Comparison of ENCODE assay signal across 9 mouse cellular contexts in the genomic region with DNA sequence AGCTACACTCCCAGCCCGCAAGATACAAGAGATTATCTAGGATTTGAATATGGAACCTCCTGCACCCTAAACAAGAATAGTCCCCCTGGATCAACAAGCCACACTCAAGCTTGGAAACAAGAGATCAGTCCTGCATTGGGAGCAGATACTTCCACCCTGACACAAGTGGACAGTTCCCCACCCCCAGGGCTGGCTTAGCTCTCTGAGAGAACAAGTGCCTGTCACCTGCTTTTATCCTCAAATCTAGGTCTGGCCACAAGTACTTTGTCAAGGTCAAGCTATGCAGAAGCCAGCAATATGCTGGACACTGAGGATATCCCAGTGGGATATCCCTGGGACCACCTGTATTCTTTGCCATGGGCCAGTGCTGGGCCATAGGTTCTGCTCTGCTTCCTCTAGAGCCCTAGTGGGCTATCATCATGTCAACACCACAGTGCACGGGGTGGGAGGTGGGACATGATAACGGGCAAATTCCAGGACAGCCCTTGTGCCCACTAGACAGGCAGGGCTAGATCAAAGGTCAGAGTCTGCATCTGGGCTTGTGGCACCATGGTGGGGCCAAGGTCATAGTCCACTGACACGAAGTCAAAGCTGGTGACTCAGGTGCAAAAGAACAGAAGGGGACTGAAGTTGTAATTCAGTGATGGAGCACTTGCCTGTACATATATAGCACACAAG. TPM values are rescaled to one million over a fixed set of nuclear protein-coding genes. Genes with fewer than 3 reads are reported as not detected.
A peak's percentile ranks its signal among the peaks of the same experiment; 100 is the strongest.
DNase-seq lines count a peak whose midpoint lies in the region; ATAC-seq and TF ChIP-seq lines count a peak whose summit lies in the region.
"Had no signal": no experiment of that assay in that cellular context is flagged by ENCODE, and none has a peak within 500 bp of the region (broad histone marks: within the 10 kb centered on the region; RNA-seq: fewer than 3 reads in every experiment).

No protein-coding gene starts in this region.

- peaks cover 8 to 36% of the 10 kb centered on the region in 2 experiments for H3K4me1 ChIP-seq in CH12.LX (ENCODE audit: control insufficient read depth in 1 of 2, insufficient read depth in 2 of 2)
- H3K4me1 ChIP-seq in hindbrain, embryonic 10.5 days (replicated peaks): peaks cover 38% of the 10 kb centered on the region
- peaks cover 18% of the 10 kb centered on the region for H3K4me1 ChIP-seq in limb, embryonic 13.5 days
- peaks cover 14% of the 10 kb centered on the region for H3K4me1 ChIP-seq in small intestine, adult 2 months (ENCODE audit: control insufficient read depth, insufficient read depth, insufficient read length, low read length)

- no peak for TF ChIP-seq POLR2A in CH12.LX (IDR thresholded peaks at IDR 0.05; ENCODE audit: low read depth, low read length)
- peak; percentile 42; the same call in 1 of the 2 replicates for TF ChIP-seq POLR2A in small intestine, adult 2 months (IDR thresholded peaks at IDR 0.05; ENCODE audit: low read depth, low read length)

- peak overlapping the region; percentile 73 for H3K9ac ChIP-seq in CH12.LX (ENCODE audit: insufficient read depth, low read depth)
- H3K9ac ChIP-seq in limb, embryonic 13.5 days: peak overlapping the region; percentile 84

- peak overlapping the region; percentile 75 to 87 (median 79) for H3K4me3 ChIP-seq in CH12.LX (replicated peaks in 1 of 3; ENCODE audit: low read depth in 2 of 3, low read length in 2 of 3, poor library complexity in 1 of 3)
- peak overlapping the region; percentile 79 for H3K4me3 ChIP-seq in hindbrain, embryonic 10.5 days
- H3K4me3 ChIP-seq in limb, embryonic 13.5 days: peak overlapping the region; percentile 82
- peak overlapping the region; percentile 74 for H3K4me3 ChIP-seq in small intestine, adult 2 months (ENCODE audit: low read depth, low read length)

- H3K9me3 ChIP-seq in CH12.LX (replicated peaks; ENCODE audit: low read length): no peaks in the 10 kb centered on the region
- H3K9me3 ChIP-seq in hindbrain, embryonic 10.5 days: no peaks in the 10 kb centered on the region
- H3K9me3 ChIP-seq in limb, embryonic 13.5 days: no peaks in the 10 kb centered on the region

- no peak for TF ChIP-seq EP300 in CH12.LX (IDR thresholded peaks at IDR 0.05; ENCODE audit: low read length)

- H3K27me3 ChIP-seq in CH12.LX (replicated peaks): no peaks in the 10 kb centered on the region
- no peaks in the 10 kb centered on the region for H3K27me3 ChIP-seq in hindbrain, embryonic 10.5 days (ENCODE audit: insufficient read depth, poor library complexity, severe bottlenecking)
- H3K27me3 ChIP-seq in limb, embryonic 13.5 days: no peaks in the 10 kb centered on the region
- no peaks in the 10 kb centered on the region for H3K27me3 ChIP-seq in small intestine, adult 2 months (ENCODE audit: control insufficient read depth, insufficient read depth, low read length)

- no peak for ATAC-seq in limb, embryonic 13.5 days (ENCODE audit: low FRiP score, low read depth)

- 0 out of 2 replicates have a peak overlapping the region, but pooled peaks have one; percentile 59 for H3K27ac ChIP-seq in CH12.LX (ENCODE audit: insufficient read depth, low read depth)
- H3K27ac ChIP-seq in hindbrain, embryonic 10.5 days: peak overlapping the region; percentile 89
- H3K27ac ChIP-seq in limb, embryonic 13.5 days: no peak overlapping the region
- peak overlapping the region; percentile 98 for H3K27ac ChIP-seq in small intestine, adult 2 months (ENCODE audit: insufficient read depth, low read depth, low read length)

- TF ChIP-seq RAD21 in CH12.LX (IDR thresholded peaks at IDR 0.05; ENCODE audit: low read depth, low read length): no peak

- peaks cover 64 to 80% of the 10 kb centered on the region in 2 experiments for H3K36me3 ChIP-seq in CH12.LX (replicated peaks in 1 of 2; ENCODE audit: control insufficient read depth in 1 of 2, insufficient read depth in 1 of 2, low read length in 1 of 2)
- H3K36me3 ChIP-seq in hindbrain, embryonic 10.5 days: peaks cover 82% of the 10 kb centered on the region
- H3K36me3 ChIP-seq in limb, embryonic 13.5 days: peaks cover 73% of the 10 kb centered on the region
- H3K36me3 ChIP-seq in small intestine, adult 2 months (ENCODE audit: control insufficient read depth, insufficient read depth, low read length): peaks cover 67% of the 10 kb centered on the region

- dilution Hi-C loops in CH12.LX (cut with MboI; ENCODE audit: extremely low pct_ligation_motif_present, extremely low pct_unique_long_range_greater_than_20kb, low sequenced_read_pairs): no loop called here

- H3K4me2 ChIP-seq in CH12.LX (ENCODE audit: insufficient read depth, low read depth, poor library complexity, severe bottlenecking): peak overlapping the region; percentile 63
- H3K4me2 ChIP-seq in limb, embryonic 13.5 days (replicated peaks): peak overlapping the region; percentile 91

- DNase-seq in adrenal gland, adult 2 months: peak; percentile 31
- DNase-seq in adrenal gland, postnatal 4 days (ENCODE audit: low spot score in 2 of 2): no peak
- no peak for DNase-seq in CH12.LX (ENCODE audit: extremely low read depth)
- DNase-seq in hindbrain, embryonic 10.5 days (ENCODE audit: low spot score): no peak
- no peak for DNase-seq in embryo, embryonic 9.5 days (ENCODE audit: extremely low spot score)
- DNase-seq in frontal cortex, adult 2 months (ENCODE audit: extremely low spot score in 1 of 2, low spot score in 1 of 2): no peak

- no peak for TF ChIP-seq CTCF in CH12.LX (conservative IDR thresholded peaks at IDR 0.05 in 1 of 2, IDR thresholded peaks at IDR 0.05 in 1 of 2; ENCODE audit: low read depth in 2 of 2, low read length in 2 of 2)
- TF ChIP-seq CTCF in small intestine, adult 2 months (IDR thresholded peaks at IDR 0.05; ENCODE audit: extremely low read depth, insufficient read length, insufficient replicate concordance, low read depth, low read length): no peak

- WGBS in hindbrain, embryonic 10.5 days: 53% methylated on average over 4 of the region's 4 CpGs
- WGBS in limb, embryonic 13.5 days: 52% methylated on average over 4 of the region's 4 CpGs
- WGBS in small intestine, adult 2 months: 27% methylated on average over 4 of the region's 4 CpGs

- in situ Hi-C loops in CH12.LX (cut with MboI; ENCODE audit: low pct_ligation_motif_present, low pct_unique_long_range_greater_than_20kb, low sequenced_read_pairs): no loop called here

- H3K79me2 ChIP-seq in CH12.LX (replicated peaks; ENCODE audit: control insufficient read depth, extremely low read depth, insufficient read depth, poor library complexity, severe bottlenecking): peaks cover 22% of the 10 kb centered on the region

RNA-seq across cellular contexts. Expression of a gene that starts 1.0 kb away (rescaled TPM):
- total RNA-seq in adrenal gland, adult 2 months (2021): 100 to 1,000 TPM; 201 to 344 TPM
- 460 and 610 TPM in 2 replicates for polyA plus RNA-seq in adrenal gland, adult 2 months (2012; rRNA removed)
- 100 to 1,000 TPM; 135 to 144 TPM for total RNA-seq in adrenal gland, postnatal 4 days (2021)
- total RNA-seq in CH12.LX (2012; rRNA removed): 166 and 175 TPM in 2 replicates
- total RNA-seq in CH12.LX (2014; rRNA removed): 149 and 154 TPM in 2 replicates
- polyA plus RNA-seq in CH12.LX (2012; ENCODE audit: insufficient read length, low read depth): 155 and 158 TPM in 2 replicates
- polyA plus RNA-seq in hindbrain, embryonic 10.5 days (2016; fragmentation: Nextera tagmentation; extraction: Ambion mirVana): 139 and 160 TPM in 2 replicates
- 150 and 153 TPM in 2 replicates for polyA plus RNA-seq in limb, embryonic 13.5 days (2015; fragmentation: Nextera tagmentation; extraction: Ambion mirVana)
- polyA plus RNA-seq in small intestine, adult 2 months (2012; rRNA removed): 449 and 1,029 TPM in 2 replicates
- polyA plus RNA-seq in frontal cortex, adult 2 months (2012; rRNA removed): 252 and 254 TPM in 2 replicates

RNA-seq across cellular contexts. Expression of a gene that starts 8.3 kb away (rescaled TPM):
- total RNA-seq in adrenal gland, adult 2 months (2021): 10 to 100 TPM; 54.2 to 69.5 TPM
- polyA plus RNA-seq in adrenal gland, adult 2 months (2012; rRNA removed): 109 and 128 TPM in 2 replicates
- total RNA-seq in adrenal gland, postnatal 4 days (2021): 10 to 100 TPM; 49.0 to 58.1 TPM
- total RNA-seq in CH12.LX (2012; rRNA removed): 75.2 and 87.1 TPM in 2 replicates
- 71.7 and 74.4 TPM in 2 replicates for total RNA-seq in CH12.LX (2014; rRNA removed)
- polyA plus RNA-seq in CH12.LX (2012; ENCODE audit: insufficient read length, low read depth): 84.4 and 91.3 TPM in 2 replicates
- 37.0 and 42.4 TPM in 2 replicates for polyA plus RNA-seq in hindbrain, embryonic 10.5 days (2016; fragmentation: Nextera tagmentation; extraction: Ambion mirVana)
- polyA plus RNA-seq in limb, embryonic 13.5 days (2015; fragmentation: Nextera tagmentation; extraction: Ambion mirVana): 25.6 and 28.8 TPM in 2 replicates
- polyA plus RNA-seq in small intestine, adult 2 months (2012; rRNA removed): 99.1 and 147 TPM in 2 replicates
- 99.4 and 101 TPM in 2 replicates for polyA plus RNA-seq in frontal cortex, adult 2 months (2012; rRNA removed)

RNA-seq across cellular contexts. Expression of a gene that starts 8.5 kb away (rescaled TPM):
- total RNA-seq in adrenal gland, adult 2 months (2021): under 1 TPM; 0.61 to 0.62 TPM
- 1.6 and 2.3 TPM in 2 replicates for polyA plus RNA-seq in adrenal gland, adult 2 months (2012; rRNA removed)
- 1 to 10 TPM; 2.4 to 5.4 TPM for total RNA-seq in adrenal gland, postnatal 4 days (2021)
- 0.55 TPM in 1 of 2 replicates, not detected in the other for total RNA-seq in CH12.LX (2012; rRNA removed)
- total RNA-seq in CH12.LX (2014; rRNA removed): not detected in 2 replicates
- 1.0 and 1.3 TPM in 2 replicates for polyA plus RNA-seq in CH12.LX (2012; ENCODE audit: insufficient read length, low read depth)
- 0.34 and 0.63 TPM in 2 replicates for polyA plus RNA-seq in hindbrain, embryonic 10.5 days (2016; fragmentation: Nextera tagmentation; extraction: Ambion mirVana)
- 2.3 and 2.8 TPM in 2 replicates for polyA plus RNA-seq in limb, embryonic 13.5 days (2015; fragmentation: Nextera tagmentation; extraction: Ambion mirVana)
- polyA plus RNA-seq in small intestine, adult 2 months (2012; rRNA removed): 0.98 and 7.2 TPM in 2 replicates
- polyA plus RNA-seq in frontal cortex, adult 2 months (2012; rRNA removed): 0.84 and 1.2 TPM in 2 replicates
- total RNA-seq: common myeloid progenitor, adult 5-6 weeks had no signal

RNA-seq across cellular contexts. Expression of a gene that starts 16.6 kb away (rescaled TPM):
- 10 to 100 TPM; 48.1 to 60.7 TPM for total RNA-seq in adrenal gland, adult 2 months (2021)
- polyA plus RNA-seq in adrenal gland, adult 2 months (2012; rRNA removed): 54.3 and 66.9 TPM in 2 replicates
- 10 to 100 TPM; 51.4 to 56.0 TPM for total RNA-seq in adrenal gland, postnatal 4 days (2021)
- total RNA-seq in CH12.LX (2012; rRNA removed): 26.4 and 29.3 TPM in 2 replicates
- 14.6 and 17.0 TPM in 2 replicates for total RNA-seq in CH12.LX (2014; rRNA removed)
- 62.1 and 63.7 TPM in 2 replicates for polyA plus RNA-seq in CH12.LX (2012; ENCODE audit: insufficient read length, low read depth)
- 23.1 and 26.2 TPM in 2 replicates for polyA plus RNA-seq in hindbrain, embryonic 10.5 days (2016; fragmentation: Nextera tagmentation; extraction: Ambion mirVana)
- polyA plus RNA-seq in limb, embryonic 13.5 days (2015; fragmentation: Nextera tagmentation; extraction: Ambion mirVana): 27.0 and 28.9 TPM in 2 replicates
- 24.8 and 33.6 TPM in 2 replicates for polyA plus RNA-seq in small intestine, adult 2 months (2012; rRNA removed)
- polyA plus RNA-seq in frontal cortex, adult 2 months (2012; rRNA removed): 79.9 and 84.5 TPM in 2 replicates

RNA-seq across cellular contexts. Expression of a gene that starts 18.5 kb away (rescaled TPM):
- total RNA-seq in adrenal gland, adult 2 months (2021): 10 to 100 TPM; 82.8 to 85.9 TPM
- 183 and 187 TPM in 2 replicates for polyA plus RNA-seq in adrenal gland, adult 2 months (2012; rRNA removed)
- 10 to 100 TPM; 87.4 to 90.7 TPM for total RNA-seq in adrenal gland, postnatal 4 days (2021)
- total RNA-seq in CH12.LX (2012; rRNA removed) (108 and 114 TPM in 2 replicates), CH12.LX (2014; rRNA removed) (51.7 and 57.0 TPM in 2 replicates)
- polyA plus RNA-seq in CH12.LX (2012; ENCODE audit: insufficient read length, low read depth): 142 and 145 TPM in 2 replicates
- polyA plus RNA-seq in hindbrain, embryonic 10.5 days (2016; fragmentation: Nextera tagmentation; extraction: Ambion mirVana): 237 TPM in 2 replicates
- polyA plus RNA-seq in limb, embryonic 13.5 days (2015; fragmentation: Nextera tagmentation; extraction: Ambion mirVana): 217 and 222 TPM in 2 replicates
- polyA plus RNA-seq in small intestine, adult 2 months (2012; rRNA removed): 46.4 and 97.9 TPM in 2 replicates
- 143 and 170 TPM in 2 replicates for polyA plus RNA-seq in frontal cortex, adult 2 months (2012; rRNA removed)
